Mouse (Mus musculus): Measurements from ENCODE around the gene Ilf2.

GRCm38 (mm10) chr3:90493831-90494540 lies 18.1 kb downstream of the Ilf2 start:
- TF ChIP-seq CTCF (IDR thresholded peaks at IDR 0.05; ENCODE audit: extremely low read depth, insufficient read length, insufficient replicate concordance, low read depth, low read length) = no peak
- TF ChIP-seq POLR2A (IDR thresholded peaks at IDR 0.05; ENCODE audit: low read depth, low read length) = no peak
